Mouse (Mus musculus) adrenal gland (tissue): Measurements from ENCODE around the gene Atp2a3.

Experiments used
- intact Hi-C: fragments of 180-260 bp; cut with DNase I; formaldehyde crosslinking; loops from one replicate; pipeline ENCODE4 v1.15.1; 2025
- microRNA-seq, 2 experiments: library from miRNA; unstranded; fragments of <30 nt; microRNA quantifications; one replicate each; pipeline ENCODE4; 2019

Gene Atp2a3

DNA sequence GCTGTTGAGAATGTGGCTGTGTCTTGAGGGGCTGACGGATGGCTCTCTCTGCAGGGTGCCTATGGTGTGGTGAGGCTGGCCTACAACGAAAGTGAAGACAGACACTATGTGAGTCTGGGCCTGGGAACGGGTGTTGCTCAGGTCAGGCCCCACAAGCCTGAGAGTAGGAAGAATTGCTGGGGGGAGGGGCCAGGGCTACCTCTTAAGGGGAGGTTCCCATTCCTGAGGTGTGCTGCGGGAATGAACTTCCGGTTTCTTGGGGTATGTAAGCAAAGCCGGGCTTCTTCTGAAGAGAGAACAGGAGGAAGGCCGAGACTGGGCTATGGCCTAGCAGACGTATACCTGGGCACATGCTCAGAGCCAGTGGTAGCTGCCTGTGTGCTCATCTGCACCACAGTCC lies 66.0 kb downstream of the Atp2a3 start:
- intact Hi-C loops = no loop called here

DNA sequence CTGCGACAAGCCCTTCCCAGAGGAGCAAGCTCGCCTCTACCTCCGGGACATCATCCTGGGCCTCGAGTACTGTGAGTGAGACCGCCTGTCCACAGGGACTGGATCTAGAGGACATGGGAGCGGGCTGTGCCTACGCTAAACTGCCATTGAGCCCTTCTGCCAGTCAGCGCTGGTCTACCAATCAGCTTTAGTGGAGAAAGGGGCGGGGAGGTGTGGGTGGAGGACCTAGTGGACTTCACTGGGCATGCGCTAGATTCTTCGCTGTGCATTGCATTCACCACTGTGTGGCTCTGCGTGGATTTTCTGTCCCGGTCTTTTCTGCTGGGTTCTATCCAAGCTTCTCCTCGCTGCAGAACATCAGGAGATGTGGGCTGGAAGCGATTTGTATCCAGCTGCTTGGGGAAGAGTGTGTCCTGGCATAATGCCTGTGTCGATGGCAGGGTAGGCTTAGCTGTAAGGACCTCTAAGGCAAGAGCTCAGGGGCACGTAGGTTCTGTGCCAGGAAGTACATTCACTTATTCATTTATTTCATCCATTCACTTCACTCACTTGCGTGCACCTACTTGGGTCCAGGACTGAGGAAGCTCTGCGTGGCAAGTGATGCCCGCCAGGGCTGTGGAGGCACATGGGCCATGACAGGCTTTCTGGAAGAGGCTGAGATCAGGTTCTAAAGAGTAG lies 70.0 kb downstream of the Atp2a3 start:
- intact Hi-C loops = no loop called here

DNA sequence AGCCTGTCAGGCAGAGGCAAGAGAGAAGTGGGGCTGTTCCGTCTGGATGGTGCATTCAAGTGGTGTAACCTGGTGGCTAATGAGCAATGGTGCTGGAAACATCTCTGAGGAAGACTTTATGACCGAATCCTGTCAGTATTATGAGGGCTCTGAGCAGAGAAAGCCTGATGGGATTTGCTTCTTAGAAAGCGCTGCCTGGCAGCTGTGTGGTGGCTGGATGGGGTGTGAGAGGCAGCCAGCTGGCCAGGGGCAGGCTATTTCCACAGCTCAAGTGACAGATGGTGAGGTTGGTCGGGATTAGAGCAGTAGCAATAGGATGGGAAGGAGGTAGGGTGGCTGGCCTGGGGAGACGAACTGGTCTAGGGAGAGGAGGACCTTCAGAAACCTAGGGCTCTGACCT lies 70.6 kb downstream of the Atp2a3 start:
- intact Hi-C loops = no loop called here

DNA sequence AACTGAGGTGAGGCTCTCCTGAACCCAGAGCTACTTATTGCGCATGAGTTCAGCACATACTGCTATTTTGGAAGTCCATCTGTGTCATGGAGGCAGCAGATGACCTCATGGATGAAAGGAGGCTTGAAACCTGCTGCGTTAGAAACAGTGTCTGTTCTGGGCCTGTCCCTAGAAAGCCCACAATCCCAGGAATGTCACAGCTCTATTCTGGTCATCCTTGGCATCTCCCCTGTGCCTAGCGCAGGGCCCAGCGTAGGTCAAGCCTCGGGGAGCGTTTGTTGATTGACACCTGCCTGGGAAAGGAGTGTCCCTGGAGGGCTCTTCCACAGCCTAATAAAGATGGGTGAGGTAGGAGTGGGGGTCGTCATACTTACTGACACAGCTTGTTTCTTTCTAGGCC lies 75.1 kb downstream of the Atp2a3 start:
- intact Hi-C loops = no loop called here

DNA sequence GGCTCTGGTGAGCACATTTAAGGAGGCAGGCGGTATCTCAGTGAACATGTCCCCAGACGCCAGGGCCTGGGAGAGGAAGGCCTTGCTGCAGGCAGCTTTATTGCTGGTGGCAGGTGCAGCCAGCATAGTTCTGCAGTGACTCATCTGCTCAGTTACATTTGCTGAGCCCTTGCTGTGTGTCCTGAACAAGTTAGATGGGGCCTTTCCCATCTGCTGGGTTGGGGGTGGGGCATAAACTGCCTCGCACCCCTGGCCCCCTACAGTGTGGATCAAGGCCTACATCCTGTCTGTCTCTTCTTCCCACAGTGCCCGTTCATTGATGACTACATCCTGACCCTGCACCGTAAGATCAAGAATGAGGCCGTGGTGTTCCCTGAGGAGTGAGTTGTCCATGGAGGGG lies 75.9 kb downstream of the Atp2a3 start:
- intact Hi-C loops = no loop called here

DNA sequence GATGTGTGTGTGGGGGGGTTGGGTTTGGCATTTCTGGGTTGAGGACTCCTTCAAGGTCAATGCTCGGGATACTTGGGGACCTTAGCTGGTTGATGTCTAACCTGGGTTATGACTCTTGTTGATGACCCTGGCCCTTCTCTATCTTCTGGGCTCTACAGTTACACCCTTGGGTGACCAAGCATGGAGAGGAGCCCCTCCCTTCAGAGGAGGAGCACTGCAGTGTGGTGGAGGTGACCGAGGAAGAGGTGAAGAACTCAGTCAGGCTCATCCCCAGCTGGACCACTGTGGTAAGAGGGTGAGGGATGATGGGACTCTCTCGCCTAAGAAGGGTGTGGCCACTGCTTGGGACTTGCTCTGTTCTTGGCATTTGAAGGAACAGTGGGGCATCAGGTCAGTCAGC lies 76.7 kb downstream of the Atp2a3 start:
- intact Hi-C loops = no loop called here

DNA sequence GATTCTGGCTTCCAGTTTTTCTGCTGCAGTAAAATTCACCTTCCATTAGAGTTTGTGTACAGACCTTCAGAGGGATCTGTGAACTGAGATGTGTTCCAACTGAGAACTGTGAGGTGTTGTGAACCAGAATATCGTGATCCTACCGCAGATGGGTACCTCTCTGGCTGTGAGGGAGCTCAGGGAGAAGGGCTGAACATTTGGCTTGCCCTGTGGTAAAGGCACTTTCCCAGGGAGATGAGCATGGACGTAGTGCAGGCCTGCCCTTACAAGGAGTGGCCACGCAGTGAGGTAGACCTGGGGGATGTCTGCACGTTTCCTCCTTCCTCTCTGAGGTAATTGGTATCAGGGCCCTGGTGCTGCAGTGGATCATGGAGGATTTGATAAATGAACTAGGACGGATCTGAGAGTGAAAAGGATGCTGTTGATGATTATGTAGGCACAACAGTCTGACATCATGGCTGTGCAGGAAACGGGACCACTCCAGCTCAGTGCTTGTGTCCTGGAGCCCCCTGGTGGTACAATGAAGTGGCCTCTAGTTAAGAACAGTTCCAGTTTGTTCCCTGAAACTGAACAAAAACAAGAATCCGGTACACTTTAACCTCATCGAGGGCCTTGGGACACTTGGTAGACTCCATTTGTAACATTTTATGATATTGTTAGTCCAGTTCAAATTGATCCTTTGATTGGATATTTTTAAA lies 78.3 kb downstream of the Atp2a3 start:
- intact Hi-C loops = loop anchor here (1.0 kb wide), 1 partner anchor 33 kb away; no protein-coding TSS in a partner anchor

Small RNA genes lying within 50 kb of the gene (microRNA-seq; reads per million reads assigned to microRNA genes)
- gene Gm44467 = 0 reads per million in 2 experiments
